Mouse (Mus musculus): ENCODE data around the gene Usp39. TPM values are rescaled to one million over a fixed set of nuclear protein-coding genes. Genes with fewer than 3 reads are reported as not detected.

Usp39 gene
- total RNA-seq, 1 experiment = 76.9 TPM

GRCm38 (mm10) chr6:72374206-72374605, 29.2 kb upstream of the Usp39 start:
- no peaks in the 10 kb centered on the region for H3K36me3 ChIP-seq (ENCODE audit: control insufficient read depth, insufficient read depth, low read length, poor library complexity, severe bottlenecking)
- peaks cover 0 to 3% of the 10 kb centered on the region in 2 experiments; a peak in 1 of 4 replicates for H3K4me1 ChIP-seq (ENCODE audit: control insufficient read depth in 2 of 2, insufficient read depth in 2 of 2, low read length in 2 of 2, poor library complexity in 1 of 2)
- H3K4me3 ChIP-seq (ENCODE audit: insufficient read depth in 1 of 2, low read depth in 1 of 2, low read length in 2 of 2, poor library complexity in 1 of 2, severe bottlenecking in 1 of 2) = no peak overlapping the region
- TF ChIP-seq HCFC1 (IDR thresholded peaks at IDR 0.05; ENCODE audit: borderline replicate concordance, insufficient read depth, low read length) (no peak), MAFK (IDR thresholded peaks at IDR 0.05; ENCODE audit: insufficient read depth, low read depth, low read length) (no peak), ZC3H11A (IDR thresholded peaks at IDR 0.05; ENCODE audit: borderline replicate concordance, low read depth, low read length) (no peak), ZNF384 (IDR thresholded peaks at IDR 0.05; ENCODE audit: low read depth, low read length) (no peak), CHD2 (IDR thresholded peaks at IDR 0.05; ENCODE audit: low read depth, low read length) (no peak)
- H3K27ac ChIP-seq (ENCODE audit: insufficient read depth, low read depth, low read length, poor library complexity, severe bottlenecking) = no peak overlapping the region
- in situ Hi-C loops (cut with MboI; ENCODE audit: low sequenced_read_pairs in 2 of 2, unreplicated experiment in 2 of 2) = no loop called here
- H3K9ac ChIP-seq (ENCODE audit: insufficient read depth, low read depth, low read length, poor library complexity, severe bottlenecking) = no peak overlapping the region
- DNase-seq (ENCODE audit: low read depth, low spot score) = no peak
- H3K9me3 ChIP-seq (ENCODE audit: control insufficient read depth, insufficient read depth, low read depth, low read length) = no peaks in the 10 kb centered on the region

GRCm38 (mm10) chr6:72373184-72373583, 28.2 kb upstream of the Usp39 start:
- Histone ChIP-seq H3K4me3 (ENCODE audit: insufficient read depth in 1 of 2, low read depth in 1 of 2, low read length in 2 of 2, poor library complexity in 1 of 2, severe bottlenecking in 1 of 2) (no peak overlapping the region), H3K9ac (ENCODE audit: insufficient read depth, low read depth, low read length, poor library complexity, severe bottlenecking) (no peak overlapping the region), H3K4me1 (ENCODE audit: control insufficient read depth in 2 of 2, insufficient read depth in 2 of 2, low read length in 2 of 2, poor library complexity in 1 of 2) (peaks cover 0 to 3% of the 10 kb centered on the region in 2 experiments; a peak in 1 of 4 replicates), H3K36me3 (ENCODE audit: control insufficient read depth, insufficient read depth, low read length, poor library complexity, severe bottlenecking) (no peaks in the 10 kb centered on the region), H3K27ac (ENCODE audit: insufficient read depth, low read depth, low read length, poor library complexity, severe bottlenecking) (no peak overlapping the region), H3K9me3 (ENCODE audit: control insufficient read depth, insufficient read depth, low read depth, low read length) (no peaks in the 10 kb centered on the region)
- no peak for TF ChIP-seq HCFC1 (IDR thresholded peaks at IDR 0.05; ENCODE audit: borderline replicate concordance, insufficient read depth, low read length)
- TF ChIP-seq CHD2 (IDR thresholded peaks at IDR 0.05; ENCODE audit: low read depth, low read length) = no peak
- no peak for TF ChIP-seq ZNF384 (IDR thresholded peaks at IDR 0.05; ENCODE audit: low read depth, low read length)
- no peak for TF ChIP-seq MAFK (IDR thresholded peaks at IDR 0.05; ENCODE audit: insufficient read depth, low read depth, low read length)
- TF ChIP-seq ZC3H11A (IDR thresholded peaks at IDR 0.05; ENCODE audit: borderline replicate concordance, low read depth, low read length) = no peak
- in situ Hi-C loops (cut with MboI; ENCODE audit: low sequenced_read_pairs in 2 of 2, unreplicated experiment in 2 of 2) = no loop called here
- DNase-seq (ENCODE audit: low read depth, low spot score) = no peak

GRCm38 (mm10) chr6:72371571-72371970, 26.6 kb upstream of the Usp39 start:
- no peaks in the 10 kb centered on the region for H3K9me3 ChIP-seq (ENCODE audit: control insufficient read depth, insufficient read depth, low read depth, low read length)
- no peak overlapping the region for H3K9ac ChIP-seq (ENCODE audit: insufficient read depth, low read depth, low read length, poor library complexity, severe bottlenecking)
- no peak overlapping the region for H3K4me3 ChIP-seq (ENCODE audit: insufficient read depth in 1 of 2, low read depth in 1 of 2, low read length in 2 of 2, poor library complexity in 1 of 2, severe bottlenecking in 1 of 2)
- H3K36me3 ChIP-seq (ENCODE audit: control insufficient read depth, insufficient read depth, low read length, poor library complexity, severe bottlenecking) = no peaks in the 10 kb centered on the region
- H3K27ac ChIP-seq (ENCODE audit: insufficient read depth, low read depth, low read length, poor library complexity, severe bottlenecking) = no peak overlapping the region
- H3K4me1 ChIP-seq (ENCODE audit: control insufficient read depth in 2 of 2, insufficient read depth in 2 of 2, low read length in 2 of 2, poor library complexity in 1 of 2) = peaks cover 0 to 3% of the 10 kb centered on the region in 2 experiments; a peak in 1 of 4 replicates
- in situ Hi-C loops (cut with MboI; ENCODE audit: low sequenced_read_pairs in 2 of 2, unreplicated experiment in 2 of 2) = no loop called here
- no peak for DNase-seq (ENCODE audit: low read depth, low spot score)
- TF ChIP-seq ZNF384 (IDR thresholded peaks at IDR 0.05; ENCODE audit: low read depth, low read length) = no peak
- no peak for TF ChIP-seq MAFK (IDR thresholded peaks at IDR 0.05; ENCODE audit: insufficient read depth, low read depth, low read length)
- no peak for TF ChIP-seq ZC3H11A (IDR thresholded peaks at IDR 0.05; ENCODE audit: borderline replicate concordance, low read depth, low read length)
- no peak for TF ChIP-seq HCFC1 (IDR thresholded peaks at IDR 0.05; ENCODE audit: borderline replicate concordance, insufficient read depth, low read length)
- TF ChIP-seq CHD2 (IDR thresholded peaks at IDR 0.05; ENCODE audit: low read depth, low read length) = no peak

GRCm38 (mm10) chr6:72371147-72371546, 26.2 kb upstream of the Usp39 start:
- no peak for DNase-seq (ENCODE audit: low read depth, low spot score)
- in situ Hi-C loops (cut with MboI; ENCODE audit: low sequenced_read_pairs in 2 of 2, unreplicated experiment in 2 of 2) = no loop called here
- TF ChIP-seq HCFC1 (IDR thresholded peaks at IDR 0.05; ENCODE audit: borderline replicate concordance, insufficient read depth, low read length) = no peak
- no peak for TF ChIP-seq CHD2 (IDR thresholded peaks at IDR 0.05; ENCODE audit: low read depth, low read length)
- no peak for TF ChIP-seq MAFK (IDR thresholded peaks at IDR 0.05; ENCODE audit: insufficient read depth, low read depth, low read length)
- no peak for TF ChIP-seq ZNF384 (IDR thresholded peaks at IDR 0.05; ENCODE audit: low read depth, low read length)
- no peak for TF ChIP-seq ZC3H11A (IDR thresholded peaks at IDR 0.05; ENCODE audit: borderline replicate concordance, low read depth, low read length)
- H3K36me3 ChIP-seq (ENCODE audit: control insufficient read depth, insufficient read depth, low read length, poor library complexity, severe bottlenecking) = no peaks in the 10 kb centered on the region
- no peak overlapping the region for H3K27ac ChIP-seq (ENCODE audit: insufficient read depth, low read depth, low read length, poor library complexity, severe bottlenecking)
- H3K4me1 ChIP-seq (ENCODE audit: control insufficient read depth in 2 of 2, insufficient read depth in 2 of 2, low read length in 2 of 2, poor library complexity in 1 of 2) = peaks cover 0 to 3% of the 10 kb centered on the region in 2 experiments; a peak in 1 of 4 replicates
- no peak overlapping the region for H3K9ac ChIP-seq (ENCODE audit: insufficient read depth, low read depth, low read length, poor library complexity, severe bottlenecking)
- H3K4me3 ChIP-seq (ENCODE audit: insufficient read depth in 1 of 2, low read depth in 1 of 2, low read length in 2 of 2, poor library complexity in 1 of 2, severe bottlenecking in 1 of 2) = no peak overlapping the region
- no peaks in the 10 kb centered on the region for H3K9me3 ChIP-seq (ENCODE audit: control insufficient read depth, insufficient read depth, low read depth, low read length)

All from ES-E14 (cell line).